Mouse (Mus musculus) forebrain, embryonic 15.5 days (tissue): Measurements from ENCODE around the gene Arid4a. TPM values are rescaled to one million over a fixed set of nuclear protein-coding genes. Genes with fewer than 3 reads are reported as not detected.
A peak's percentile ranks its signal among the peaks of the same experiment; 100 is the strongest.

ENCODE experiments used
- ATAC-seq: fragments of 200-750 bp; cut with Nextera tagmentation; replicated peaks from 2 replicates; pipeline ENCODE4 v1.8.0; 2017; ENCODE audit warnings: mild to moderate bottlenecking, moderate TSS enrichment, moderate library complexity
- H3K27ac ChIP-seq: fragments of 300-500 bp; sonication (generic); replicated peaks from 2 replicates; pipeline ENCODE4 v1.5.1; 2015; ENCODE audit warnings: mild to moderate bottlenecking, inconsistent platforms
- H3K27me3 ChIP-seq: fragments of 300-500 bp; sonication (generic); 2 replicates; pipeline ENCODE4 v1.6.1; 2015; ENCODE audit warnings: inconsistent platforms
- H3K36me3 ChIP-seq: fragments of 300-500 bp; sonication (generic); 2 replicates; pipeline ENCODE4 v1.6.1; 2015; ENCODE audit warnings: mild to moderate bottlenecking, inconsistent platforms
- H3K4me1 ChIP-seq: fragments of 300-500 bp; sonication (generic); 2 replicates; pipeline ENCODE4 v1.6.1; 2015; ENCODE audit warnings: inconsistent platforms
- H3K4me2 ChIP-seq: fragments of 300-500 bp; sonication (generic); replicated peaks from 2 replicates; pipeline ENCODE4 v1.6.1; 2015; ENCODE audit warnings: mild to moderate bottlenecking, inconsistent platforms
- H3K4me3 ChIP-seq: fragments of 300-500 bp; sonication (generic); 2 replicates; pipeline ENCODE4 v1.5.1; 2015; ENCODE audit warnings: mild to moderate bottlenecking, inconsistent platforms
- H3K9ac ChIP-seq: fragments of 300-500 bp; sonication (generic); replicated peaks from 2 replicates; pipeline ENCODE4 v1.6.1; 2015; ENCODE audit warnings: mild to moderate bottlenecking, inconsistent platforms
- H3K9me3 ChIP-seq: fragments of 300-500 bp; sonication (generic); 2 replicates; pipeline ENCODE4 v1.6.1; 2016; ENCODE audit warnings: inconsistent platforms
- WGBS: fragments of 180-500 bp; shearing (Covaris S2); methylation state at CpG from one replicate; pipeline ENCODE4 v1.1.7; 2015; ENCODE audit warnings: mixed read lengths; 5-methylcytosine and 5-hydroxymethylcytosine counted together
- polyA plus RNA-seq: library from polyadenylated mRNA; unstranded; fragments of >200 nt; fragmentation: Nextera tagmentation; extraction: Ambion mirVana; gene quantifications from 2 replicates; pipeline ENCODE4 v1.2.1, GENCODE M21; 2015

The Arid4a gene
- polyA plus RNA-seq, 1 experiment from 2014 or later = 57.1 TPM

- Histone ChIP-seq H3K4me2 (peak within 1 kb of the TSS; percentile 83), H3K4me3 (peak within 1 kb of the TSS; percentile 89), H3K36me3 (peaks cover 23% of the 10 kb centered on the region), H3K4me1 (peaks cover 43% of the 10 kb centered on the region), H3K27me3 (no peaks in the 10 kb centered on the region), H3K27ac (peak within 1 kb of the TSS; percentile 91), H3K9me3 (no peaks in the 10 kb centered on the region), H3K9ac (peak within 1 kb of the TSS; percentile 90)
- peak; percentile 96 for ATAC-seq
- WGBS = under 1% methylated on average over 52 of the region's 52 CpGs
Observed at GRCm38 (mm10) chr12:71136130-71136973, 120.6 kb downstream of the Arid4a start, which contains the start of the genes Timm9 and 2700049A03Rik. TSS of gene Timm9 (minus strand) at chr12:71136684. TSS of gene 2700049A03Rik (plus strand) at chr12:71136848.

GRCm38 (mm10) chr12:71136974-71137491 is 121.2 kb downstream of the Arid4a start:
- no peaks in the 10 kb centered on the region for H3K9me3 ChIP-seq
- no peaks in the 10 kb centered on the region for H3K27me3 ChIP-seq
- peaks cover 43% of the 10 kb centered on the region for H3K4me1 ChIP-seq
- WGBS = under 1% methylated on average over 30 of the region's 30 CpGs
- peak overlapping the region; percentile 83 for H3K4me2 ChIP-seq
- H3K9ac ChIP-seq = peak overlapping the region; percentile 90
- H3K36me3 ChIP-seq = peaks cover 23% of the 10 kb centered on the region
- ATAC-seq = peak; percentile 87
- peak overlapping the region; percentile 91 for H3K27ac ChIP-seq
- peak overlapping the region; percentile 89 for H3K4me3 ChIP-seq

- Histone ChIP-seq H3K4me2 (peak overlapping the region; percentile 83), H3K27ac (no peak overlapping the region), H3K36me3 (peaks cover 24% of the 10 kb centered on the region), H3K27me3 (no peaks in the 10 kb centered on the region), H3K9me3 (no peaks in the 10 kb centered on the region), H3K4me1 (peaks cover 43% of the 10 kb centered on the region), H3K9ac (peak overlapping the region; percentile 90), H3K4me3 (peak overlapping the region; percentile 89)
- WGBS = 5% methylated on average over 11 of the region's 11 CpGs
- ATAC-seq = no peak
Observed at GRCm38 (mm10) chr12:71137686-71138085, 121.9 kb downstream of the Arid4a start.

DNA sequence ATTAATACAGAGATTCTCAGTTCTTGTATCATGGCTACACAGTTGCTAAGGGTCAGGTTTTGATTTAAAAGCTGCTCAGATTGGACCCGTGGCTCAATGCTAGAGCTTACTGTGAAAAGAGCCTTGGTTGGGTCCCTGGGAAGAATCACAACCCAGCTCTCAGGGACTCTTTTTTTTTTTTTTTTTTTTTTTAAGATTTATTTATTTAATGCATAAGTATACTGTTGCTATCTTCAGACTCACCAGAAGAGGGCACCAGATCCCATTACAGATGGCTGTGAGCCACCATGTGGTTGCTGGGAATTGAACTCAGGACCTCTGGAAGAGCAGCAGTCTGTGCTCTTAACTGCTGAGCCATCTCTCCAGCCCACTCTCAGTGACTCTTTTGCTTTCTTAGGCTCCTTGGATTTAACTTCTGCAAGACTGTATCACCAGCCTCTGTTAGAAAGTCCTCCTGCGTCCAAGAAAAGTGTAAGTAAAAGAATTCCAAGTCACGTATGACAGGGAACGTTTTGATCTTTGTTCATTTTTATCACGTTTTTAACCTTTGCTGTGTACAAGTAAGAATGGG is 123.6 kb downstream of the Arid4a start:
- Histone ChIP-seq H3K27ac (no peak overlapping the region), H3K4me1 (peaks cover 41% of the 10 kb centered on the region), H3K9ac (no peak overlapping the region), H3K4me3 (0 out of 2 replicates have a peak overlapping the region, but pooled peaks have one; percentile 89), H3K27me3 (no peaks in the 10 kb centered on the region), H3K9me3 (no peaks in the 10 kb centered on the region), H3K36me3 (peaks cover 35% of the 10 kb centered on the region), H3K4me2 (peak overlapping the region; percentile 83; the same call in 1 of the 2 replicates)
- 78% methylated on average over 5 of the region's 5 CpGs for WGBS
- no peak for ATAC-seq

DNA sequence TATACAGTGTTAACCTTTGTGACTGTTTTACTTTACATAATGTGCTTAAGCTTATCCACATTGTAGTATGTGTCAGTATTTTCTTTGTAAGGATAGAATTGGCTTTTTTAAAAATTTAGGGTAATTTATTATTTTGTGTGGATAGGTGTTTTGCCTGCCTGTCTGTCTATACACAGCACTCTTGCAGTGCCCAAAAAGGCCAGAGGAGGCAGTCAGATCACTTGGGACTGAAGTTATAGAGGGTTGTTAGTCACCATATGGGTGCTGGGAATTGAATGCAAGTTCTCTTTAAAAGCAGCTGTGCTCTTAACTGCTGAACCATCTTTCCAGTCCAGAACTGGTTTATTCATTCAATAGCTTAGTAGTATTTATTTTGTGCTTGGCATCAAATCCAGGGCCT is 125.4 kb downstream of the Arid4a start:
- H3K36me3 ChIP-seq = peaks cover 53% of the 10 kb centered on the region

GRCm38 (mm10) chr12:71147641-71148040 is 131.9 kb downstream of the Arid4a start:
- Histone ChIP-seq H3K9ac (no peak overlapping the region), H3K4me1 (no peaks in the 10 kb centered on the region), H3K4me3 (no peak overlapping the region), H3K36me3 (peaks cover 66% of the 10 kb centered on the region), H3K27me3 (no peaks in the 10 kb centered on the region), H3K4me2 (no peak overlapping the region), H3K9me3 (no peaks in the 10 kb centered on the region), H3K27ac (no peak overlapping the region)
- 92% methylated on average over 3 of the region's 3 CpGs for WGBS
- no peak for ATAC-seq

More for the DNA sequence above, 125.4 kb downstream of the Arid4a start:
- H3K9me3 ChIP-seq = no peaks in the 10 kb centered on the region
- no peak for ATAC-seq
- H3K27me3 ChIP-seq = no peaks in the 10 kb centered on the region
- peaks cover 26% of the 10 kb centered on the region for H3K4me1 ChIP-seq
- H3K27ac ChIP-seq = no peak overlapping the region
- no peak overlapping the region for H3K4me3 ChIP-seq
- no peak overlapping the region for H3K4me2 ChIP-seq
- no peak overlapping the region for H3K9ac ChIP-seq

Other genes starting within 250 kb of the Arid4a start
- 11.8 and 11.9 TPM in 2 replicates for gene Frmd6, start 190.5 kb upstream of the Arid4a start, polyA plus RNA-seq
- gene Actr10, start 78.1 kb upstream of the Arid4a start, polyA plus RNA-seq = 223 and 242 TPM in 2 replicates
- gene Psma3, start 41.4 kb upstream of the Arid4a start, polyA plus RNA-seq = 550 and 556 TPM in 2 replicates
- gene Tomm20l, start 95.4 kb downstream of the Arid4a start, polyA plus RNA-seq = not detected in 2 replicates
- 89.4 and 92.6 TPM in 2 replicates for gene Timm9, start 120.7 kb downstream of the Arid4a start, polyA plus RNA-seq
- 20.4 and 22.3 TPM in 2 replicates for gene 2700049A03Rik, start 120.9 kb downstream of the Arid4a start, polyA plus RNA-seq